Mouse (Mus musculus) heart, postnatal 0 days (tissue): ENCODE data around the gene Psma5.

Experiments used
- CTCF ChIP-seq: IDR thresholded peaks from 2 replicates; pipeline ENCODE4 v1.5.1; 2016; ENCODE audit warnings: antibody characterized with exemption, control low read depth, low read depth
- EP300 ChIP-seq: IDR thresholded peaks from 2 replicates; pipeline ENCODE4 v1.6.1; 2016; ENCODE audit warnings: antibody characterized with exemption, low read depth

- TF ChIP-seq CTCF (no peak), EP300 (no peak)
Measured at GRCm38 (mm10) chr3:108283241-108283561, 26.5 kb downstream of the Psma5 start.
